Mouse (Mus musculus) hindbrain, embryonic 13.5 days (tissue): ENCODE measurements around the gene Gosr2. TPM values are rescaled to one million over a fixed set of nuclear protein-coding genes. Genes with fewer than 3 reads are reported as not detected.
"Not testable (repeated sequence)": the region's sequence is repeated elsewhere in the genome, so short reads cannot be mapped to it uniquely, and the experiment has no call there.

Source experiments
- ATAC-seq: fragments of 200-750 bp; cut with Nextera tagmentation; 2 replicates; pipeline ENCODE4 v1.8.0; 2017; ENCODE audit warnings: moderate TSS enrichment; ENCODE audit not compliant: low FRiP score
- H3K27ac ChIP-seq: fragments of 300-500 bp; sonication (generic); 2 replicates; pipeline ENCODE4 v1.5.1; 2015; ENCODE audit warnings: inconsistent platforms, mild to moderate bottlenecking, moderate library complexity
- H3K27me3 ChIP-seq: fragments of 300-500 bp; sonication (generic); 2 replicates; pipeline ENCODE4 v1.6.1; 2015; ENCODE audit warnings: mild to moderate bottlenecking, inconsistent platforms
- H3K36me3 ChIP-seq: fragments of 300-500 bp; sonication (generic); 2 replicates; pipeline ENCODE4 v1.6.1; 2015; ENCODE audit warnings: mild to moderate bottlenecking, inconsistent platforms
- H3K4me1 ChIP-seq: fragments of 300-500 bp; sonication (generic); replicated peaks from 2 replicates; pipeline ENCODE4 v1.6.1; 2015; ENCODE audit warnings: inconsistent platforms
- H3K4me2 ChIP-seq: fragments of 300-500 bp; sonication (generic); 2 replicates; pipeline ENCODE4 v1.6.1; 2015; ENCODE audit warnings: inconsistent platforms, mild to moderate bottlenecking, moderate library complexity
- H3K4me3 ChIP-seq: fragments of 300-500 bp; sonication (generic); 2 replicates; pipeline ENCODE4 v1.5.1; 2015; ENCODE audit warnings: mild to moderate bottlenecking, inconsistent platforms
- H3K9ac ChIP-seq: fragments of 300-500 bp; sonication (generic); 2 replicates; pipeline ENCODE4 v1.6.1; 2015; ENCODE audit warnings: mild to moderate bottlenecking, inconsistent platforms
- H3K9me3 ChIP-seq: fragments of 300-500 bp; sonication (generic); 2 replicates; pipeline ENCODE4 v1.6.1; 2016; ENCODE audit warnings: inconsistent platforms
- WGBS: fragments of 180-500 bp; shearing (Covaris S2); methylation state at CpG from one replicate; pipeline ENCODE4 v1.1.7; 2015; 5-methylcytosine and 5-hydroxymethylcytosine counted together
- polyA plus RNA-seq: library from polyadenylated mRNA; unstranded; fragments of >200 nt; fragmentation: Nextera tagmentation; extraction: Ambion mirVana; gene quantifications from 2 replicates; pipeline ENCODE4 v1.2.1, GENCODE M21; 2015

Gene Gosr2
- polyA plus RNA-seq, 1 experiment from 2014 or later: 90.7 TPM

GRCm38 (mm10) chr11:103686706-103687105 lies 11.0 kb downstream of the Gosr2 start:
- H3K9me3 ChIP-seq: no peaks in the 10 kb centered on the region
- no peaks in the 10 kb centered on the region for H3K27me3 ChIP-seq
- H3K4me2 ChIP-seq: no peak overlapping the region
- H3K4me3 ChIP-seq: no peak overlapping the region
- no peak for ATAC-seq
- peaks cover 67% of the 10 kb centered on the region for H3K36me3 ChIP-seq
- 94% methylated on average over 6 of the region's 6 CpGs for WGBS
- H3K9ac ChIP-seq: no peak overlapping the region
- no peak overlapping the region for H3K27ac ChIP-seq
- peaks cover 18% of the 10 kb centered on the region for H3K4me1 ChIP-seq

- no peaks in the 10 kb centered on the region for H3K9me3 ChIP-seq
- H3K27me3 ChIP-seq: no peaks in the 10 kb centered on the region
- H3K4me1 ChIP-seq: peaks cover 13% of the 10 kb centered on the region
- 89% methylated on average over 7 of the region's 7 CpGs for WGBS
- no peak overlapping the region for H3K4me3 ChIP-seq
- no peak overlapping the region for H3K9ac ChIP-seq
- H3K4me2 ChIP-seq: no peak overlapping the region
- H3K27ac ChIP-seq: no peak overlapping the region
- peaks cover 81% of the 10 kb centered on the region for H3K36me3 ChIP-seq
- no peak for ATAC-seq
Observed at GRCm38 (mm10) chr11:103685261-103685736, 12.4 kb downstream of the Gosr2 start.

GRCm38 (mm10) chr11:103683667-103684334 lies 13.9 kb downstream of the Gosr2 start:
- Histone ChIP-seq H3K4me1 (no peaks in the 10 kb centered on the region), H3K36me3 (peaks cover 94% of the 10 kb centered on the region), H3K4me2 (no peak overlapping the region), H3K9me3 (no peaks in the 10 kb centered on the region), H3K27ac (no peak overlapping the region), H3K27me3 (no peaks in the 10 kb centered on the region), H3K9ac (no peak overlapping the region), H3K4me3 (no peak overlapping the region)
- 94% methylated on average over 11 of the region's 11 CpGs for WGBS
- no peak for ATAC-seq

- 47% methylated on average over 2 of the region's 2 CpGs for WGBS
- H3K27me3 ChIP-seq, H3K4me2 ChIP-seq, H3K27ac ChIP-seq, ATAC-seq, H3K9ac ChIP-seq, H3K4me3 ChIP-seq, H3K4me1 ChIP-seq, H3K9me3 ChIP-seq: not testable (repeated sequence)
- H3K36me3 ChIP-seq: peaks cover 65% of the 10 kb centered on the region
Observed at GRCm38 (mm10) chr11:103677042-103677441, 20.7 kb downstream of the Gosr2 start.

- 44% methylated on average over 3 of the region's 3 CpGs for WGBS
- Histone ChIP-seq H3K36me3 (peaks cover 54% of the 10 kb centered on the region), H3K4me2 (no peak overlapping the region), H3K27ac (no peak overlapping the region), H3K4me3 (no peak overlapping the region), H3K9ac (no peak overlapping the region), H3K27me3 (no peaks in the 10 kb centered on the region), H3K4me1 (no peaks in the 10 kb centered on the region), H3K9me3 (no peaks in the 10 kb centered on the region)
- ATAC-seq: peak; percentile 57; the same call in 1 of the 2 replicates
Observed at GRCm38 (mm10) chr11:103675556-103675955, 22.1 kb downstream of the Gosr2 start.

GRCm38 (mm10) chr11:103666907-103667426 lies 30.7 kb downstream of the Gosr2 start:
- WGBS: 54% methylated on average over 13 of the region's 13 CpGs
- Histone ChIP-seq H3K4me2 (no peak overlapping the region), H3K4me1 (peaks cover 24% of the 10 kb centered on the region), H3K27me3 (peaks cover 5% of the 10 kb centered on the region; the same call in 1 of the 2 replicates), H3K27ac (no peak overlapping the region), H3K36me3 (0 out of 2 replicates have a peak, but pooled peaks cover 3% of the 10 kb centered on the region), H3K4me3 (no peak overlapping the region), H3K9ac (no peak overlapping the region), H3K9me3 (no peaks in the 10 kb centered on the region)
- ATAC-seq: 0 out of 2 replicates have a peak, but pooled peaks have one; percentile 21

- Histone ChIP-seq H3K27ac (peak overlapping the region; percentile 48; the same call in 1 of the 2 replicates), H3K4me1 (peaks cover 24% of the 10 kb centered on the region), H3K4me2 (0 out of 2 replicates have a peak overlapping the region, but pooled peaks have one; percentile 21), H3K27me3 (peaks cover 5% of the 10 kb centered on the region; the same call in 1 of the 2 replicates), H3K9ac (peak overlapping the region; percentile 43; the same call in 1 of the 2 replicates), H3K4me3 (no peak overlapping the region), H3K36me3 (0 out of 2 replicates have a peak, but pooled peaks cover 3% of the 10 kb centered on the region), H3K9me3 (no peaks in the 10 kb centered on the region)
- peak; percentile 59 for ATAC-seq
- WGBS: 28% methylated on average over 10 of the region's 10 CpGs
Observed at GRCm38 (mm10) chr11:103666181-103666906, 31.4 kb downstream of the Gosr2 start.

GRCm38 (mm10) chr11:103665695-103666094 lies 32.0 kb downstream of the Gosr2 start:
- peak; percentile 17; the same call in 1 of the 2 replicates for ATAC-seq
- H3K4me1 ChIP-seq: peaks cover 24% of the 10 kb centered on the region
- H3K27ac ChIP-seq: peak overlapping the region; percentile 48; the same call in 1 of the 2 replicates
- 0 out of 2 replicates have a peak overlapping the region, but pooled peaks have one; percentile 21 for H3K4me2 ChIP-seq
- H3K9me3 ChIP-seq: no peaks in the 10 kb centered on the region
- 100% methylated on average over 1 of the region's 1 CpGs for WGBS
- 0 out of 2 replicates have a peak, but pooled peaks cover under 1% of the 10 kb centered on the region for H3K36me3 ChIP-seq
- no peak overlapping the region for H3K9ac ChIP-seq
- H3K4me3 ChIP-seq: no peak overlapping the region
- H3K27me3 ChIP-seq: peaks cover 5% of the 10 kb centered on the region; the same call in 1 of the 2 replicates

GRCm38 (mm10) chr11:103663119-103663518 lies 34.6 kb downstream of the Gosr2 start:
- Histone ChIP-seq H3K4me1 (peaks cover 24% of the 10 kb centered on the region), H3K4me3 (no peak overlapping the region), H3K27me3 (peaks cover 8% of the 10 kb centered on the region), H3K9ac (no peak overlapping the region), H3K9me3 (no peaks in the 10 kb centered on the region), H3K4me2 (no peak overlapping the region), H3K27ac (no peak overlapping the region), H3K36me3 (no peaks in the 10 kb centered on the region)
- WGBS: 89% methylated on average over 8 of the region's 8 CpGs
- ATAC-seq: no peak

- Histone ChIP-seq H3K4me2 (no peak overlapping the region), H3K4me3 (no peak overlapping the region), H3K4me1 (peaks cover 23% of the 10 kb centered on the region), H3K9ac (no peak overlapping the region), H3K9me3 (no peaks in the 10 kb centered on the region), H3K36me3 (no peaks in the 10 kb centered on the region), H3K27me3 (peaks cover 13% of the 10 kb centered on the region), H3K27ac (no peak overlapping the region)
- WGBS: 77% methylated on average over 5 of the region's 5 CpGs
- ATAC-seq: no peak
Observed at GRCm38 (mm10) chr11:103662546-103662945, 35.2 kb downstream of the Gosr2 start.

GRCm38 (mm10) chr11:103661863-103662262 lies 35.8 kb downstream of the Gosr2 start:
- ATAC-seq: no peak

GRCm38 (mm10) chr11:103658189-103658588 lies 39.5 kb downstream of the Gosr2 start:
- no peak for ATAC-seq
- 76% methylated on average over 7 of the region's 7 CpGs for WGBS

More at GRCm38 (mm10) chr11:103661863-103662262, 35.8 kb downstream of the Gosr2 start:
- WGBS: 66% methylated on average over 3 of the region's 4 CpGs
- Histone ChIP-seq H3K9me3 (no peaks in the 10 kb centered on the region), H3K27ac (no peak overlapping the region), H3K4me1 (peaks cover 16% of the 10 kb centered on the region), H3K4me2 (no peak overlapping the region), H3K36me3 (no peaks in the 10 kb centered on the region), H3K9ac (no peak overlapping the region), H3K27me3 (peaks cover 18% of the 10 kb centered on the region), H3K4me3 (no peak overlapping the region)

More at GRCm38 (mm10) chr11:103658189-103658588, 39.5 kb downstream of the Gosr2 start:
- no peak overlapping the region for H3K4me3 ChIP-seq
- H3K27me3 ChIP-seq: peaks cover 42% of the 10 kb centered on the region
- H3K27ac ChIP-seq: no peak overlapping the region
- H3K9me3 ChIP-seq: no peaks in the 10 kb centered on the region
- H3K4me2 ChIP-seq: no peak overlapping the region
- no peak overlapping the region for H3K9ac ChIP-seq
- H3K4me1 ChIP-seq: no peaks in the 10 kb centered on the region
- no peaks in the 10 kb centered on the region for H3K36me3 ChIP-seq
